Mouse (Mus musculus) heart, embryonic 15.5 days (tissue): ENCODE results near the gene B3galt1. TPM values are rescaled to one million over a fixed set of nuclear protein-coding genes. Genes with fewer than 3 reads are reported as not detected.

Experiments used
- ATAC-seq: fragments of 200-750 bp; cut with Nextera tagmentation; replicated peaks from 2 replicates; pipeline ENCODE4 v1.8.0; 2017; ENCODE audit warnings: low read depth, moderate TSS enrichment; ENCODE audit not compliant: insufficient number of reproducible peaks, insufficient read depth, low FRiP score
- H3K27ac ChIP-seq: fragments of 300-500 bp; sonication (generic); 2 replicates; pipeline ENCODE4 v1.5.1; 2015; ENCODE audit warnings: mild to moderate bottlenecking, inconsistent platforms
- H3K27me3 ChIP-seq: fragments of 300-500 bp; sonication (generic); 2 replicates; pipeline ENCODE4 v1.6.1; 2015; ENCODE audit warnings: inconsistent platforms
- H3K36me3 ChIP-seq: fragments of 300-500 bp; sonication (generic); 2 replicates; pipeline ENCODE4 v1.6.1; 2015; ENCODE audit warnings: mild to moderate bottlenecking, inconsistent platforms
- H3K4me1 ChIP-seq: fragments of 300-500 bp; sonication (generic); replicated peaks from 2 replicates; pipeline ENCODE4 v1.6.1; 2015; ENCODE audit warnings: inconsistent platforms
- H3K4me2 ChIP-seq: fragments of 300-500 bp; sonication (generic); 2 replicates; pipeline ENCODE4 v1.6.1; 2015; ENCODE audit warnings: inconsistent platforms, mild to moderate bottlenecking, moderate library complexity
- H3K4me3 ChIP-seq: fragments of 300-500 bp; sonication (generic); 2 replicates; pipeline ENCODE4 v1.5.1; 2015; ENCODE audit warnings: mild to moderate bottlenecking, inconsistent platforms
- H3K9ac ChIP-seq: fragments of 300-500 bp; sonication (generic); 2 replicates; pipeline ENCODE4 v1.6.1; 2015; ENCODE audit warnings: mild to moderate bottlenecking, inconsistent platforms
- H3K9me3 ChIP-seq: fragments of 300-500 bp; sonication (generic); replicated peaks from 2 replicates; pipeline ENCODE4 v1.6.1; 2016; ENCODE audit warnings: inconsistent platforms
- WGBS: fragments of 180-500 bp; shearing (Covaris S2); methylation state at CpG from one replicate; pipeline ENCODE4 v1.1.7; 2015; ENCODE audit warnings: mixed read lengths; 5-methylcytosine and 5-hydroxymethylcytosine counted together
- polyA plus RNA-seq: library from polyadenylated mRNA; unstranded; fragments of >200 nt; fragmentation: Nextera tagmentation; extraction: Ambion mirVana; gene quantifications from 2 replicates; pipeline ENCODE4 v1.2.1, GENCODE M21; 2015

B3galt1 gene
- polyA plus RNA-seq, 1 experiment from 2014 or later: 7.6 TPM

GRCm38 (mm10) chr2:67956182-67956581 lies 390.5 kb downstream of the B3galt1 start:
- Histone ChIP-seq H3K4me3 (no peak overlapping the region), H3K27ac (no peak overlapping the region), H3K4me1 (no peaks in the 10 kb centered on the region), H3K4me2 (no peak overlapping the region), H3K27me3 (no peaks in the 10 kb centered on the region), H3K9ac (no peak overlapping the region), H3K36me3 (no peaks in the 10 kb centered on the region), H3K9me3 (no peaks in the 10 kb centered on the region)
- no peak for ATAC-seq
- 83% methylated on average over 4 of the region's 4 CpGs for WGBS

DNA sequence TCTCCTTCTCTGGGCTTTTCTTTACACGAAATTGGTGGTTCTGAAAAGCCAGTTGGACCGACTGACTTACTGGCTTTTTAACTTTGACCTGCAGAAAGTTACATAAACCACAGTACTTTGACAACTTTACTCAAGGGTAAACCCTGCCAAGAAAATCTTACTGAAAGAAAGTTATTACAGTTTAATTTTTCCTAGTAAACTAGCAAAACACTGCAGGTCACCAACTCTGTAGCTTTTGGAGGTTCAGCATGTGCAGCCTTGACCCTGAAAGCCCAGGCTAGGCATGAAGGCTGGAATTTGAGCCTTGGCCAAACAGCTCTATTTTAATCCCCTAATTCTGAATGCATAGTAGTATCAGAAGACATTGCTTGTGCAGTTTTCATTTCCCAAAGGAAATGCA lies 391.9 kb downstream of the B3galt1 start:
- Histone ChIP-seq H3K36me3 (no peaks in the 10 kb centered on the region), H3K4me3 (no peak overlapping the region), H3K4me2 (no peak overlapping the region), H3K9me3 (no peaks in the 10 kb centered on the region), H3K9ac (no peak overlapping the region), H3K27me3 (no peaks in the 10 kb centered on the region), H3K4me1 (no peaks in the 10 kb centered on the region), H3K27ac (no peak overlapping the region)
- 60% methylated on average over 2 of the region's 2 CpGs for WGBS
- no peak for ATAC-seq

DNA sequence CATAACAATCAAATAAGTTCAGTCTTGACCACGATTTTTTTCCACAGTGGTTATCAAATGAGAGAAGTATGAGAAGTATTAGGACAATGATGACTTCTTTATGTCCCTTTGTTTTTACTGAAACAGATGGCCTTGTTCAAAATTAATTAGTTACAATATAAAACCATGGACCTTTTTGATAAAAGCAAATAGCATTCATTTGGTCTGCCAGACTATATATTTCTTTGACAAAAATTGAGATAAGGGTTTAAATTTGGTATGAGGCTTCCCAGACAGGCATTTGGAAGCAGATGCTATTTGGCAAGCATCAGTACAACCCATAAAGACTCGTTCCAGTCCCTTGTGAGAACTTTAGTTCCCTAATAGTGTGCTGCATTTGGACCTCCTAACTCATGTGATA lies 395.0 kb downstream of the B3galt1 start:
- ATAC-seq: no peak
- no peaks in the 10 kb centered on the region for H3K4me1 ChIP-seq
- no peak overlapping the region for H3K27ac ChIP-seq
- H3K9ac ChIP-seq: no peak overlapping the region
- 46% methylated on average over 2 of the region's 2 CpGs for WGBS
- no peak overlapping the region for H3K4me3 ChIP-seq
- H3K4me2 ChIP-seq: no peak overlapping the region
- no peaks in the 10 kb centered on the region for H3K27me3 ChIP-seq
- no peaks in the 10 kb centered on the region for H3K36me3 ChIP-seq
- no peaks in the 10 kb centered on the region for H3K9me3 ChIP-seq

DNA sequence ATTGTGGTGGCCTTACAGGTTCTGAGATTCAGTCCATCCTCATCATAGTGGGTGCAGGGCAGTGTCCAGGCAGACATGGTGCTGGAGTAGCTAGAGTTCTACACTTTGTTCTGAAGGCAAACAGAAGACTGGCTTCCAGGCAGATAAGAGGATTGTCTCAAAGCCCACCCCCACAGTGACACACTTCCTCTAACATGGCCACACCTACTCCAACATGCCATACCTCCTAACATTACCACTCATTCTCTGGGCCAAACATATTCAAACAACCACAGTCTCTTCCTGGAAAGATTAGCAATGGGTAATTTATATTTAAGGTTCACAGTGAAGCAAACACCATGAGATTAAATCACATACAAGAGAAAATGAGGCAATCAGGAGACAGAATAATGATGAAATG lies 403.1 kb downstream of the B3galt1 start:
- no peak for ATAC-seq
- no peaks in the 10 kb centered on the region for H3K4me1 ChIP-seq
- H3K4me2 ChIP-seq: no peak overlapping the region
- no peak overlapping the region for H3K27ac ChIP-seq
- H3K9me3 ChIP-seq: no peaks in the 10 kb centered on the region
- no peak overlapping the region for H3K4me3 ChIP-seq
- H3K27me3 ChIP-seq: no peaks in the 10 kb centered on the region
- H3K36me3 ChIP-seq: no peaks in the 10 kb centered on the region
- H3K9ac ChIP-seq: no peak overlapping the region

DNA sequence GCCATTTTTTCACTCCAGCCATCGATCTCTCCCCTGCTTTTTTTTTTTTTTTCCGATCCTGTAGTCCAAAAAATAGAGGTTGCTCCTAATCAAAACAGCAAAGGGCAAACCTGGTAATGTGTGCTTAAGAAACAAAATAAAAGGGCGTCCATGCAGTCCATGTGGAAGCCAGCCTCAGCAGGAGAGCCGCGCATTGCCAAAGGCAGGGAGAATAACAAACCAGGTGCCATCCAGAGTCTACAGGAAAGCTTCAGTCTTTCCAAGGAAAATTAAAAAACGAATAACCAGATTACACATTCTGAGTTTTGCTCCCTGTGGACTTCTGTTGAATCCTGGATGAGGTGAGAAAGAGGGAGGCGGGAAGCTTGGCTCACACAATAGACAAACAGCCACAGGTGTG lies 405.4 kb downstream of the B3galt1 start:
- Histone ChIP-seq H3K27me3 (no peaks in the 10 kb centered on the region), H3K9me3 (no peaks in the 10 kb centered on the region), H3K36me3 (no peaks in the 10 kb centered on the region), H3K9ac (no peak overlapping the region), H3K27ac (no peak overlapping the region), H3K4me3 (no peak overlapping the region), H3K4me1 (no peaks in the 10 kb centered on the region), H3K4me2 (no peak overlapping the region)
- WGBS: 73% methylated on average over 7 of the region's 7 CpGs
- no peak for ATAC-seq

- WGBS: 76% methylated on average over 6 of the region's 6 CpGs
- Histone ChIP-seq H3K36me3 (no peaks in the 10 kb centered on the region), H3K4me1 (no peaks in the 10 kb centered on the region), H3K4me3 (no peak overlapping the region), H3K27ac (no peak overlapping the region), H3K9ac (no peak overlapping the region), H3K4me2 (no peak overlapping the region), H3K27me3 (no peaks in the 10 kb centered on the region), H3K9me3 (no peaks in the 10 kb centered on the region)
- ATAC-seq: no peak
Measured at GRCm38 (mm10) chr2:67971576-67971975, 405.9 kb downstream of the B3galt1 start.

DNA sequence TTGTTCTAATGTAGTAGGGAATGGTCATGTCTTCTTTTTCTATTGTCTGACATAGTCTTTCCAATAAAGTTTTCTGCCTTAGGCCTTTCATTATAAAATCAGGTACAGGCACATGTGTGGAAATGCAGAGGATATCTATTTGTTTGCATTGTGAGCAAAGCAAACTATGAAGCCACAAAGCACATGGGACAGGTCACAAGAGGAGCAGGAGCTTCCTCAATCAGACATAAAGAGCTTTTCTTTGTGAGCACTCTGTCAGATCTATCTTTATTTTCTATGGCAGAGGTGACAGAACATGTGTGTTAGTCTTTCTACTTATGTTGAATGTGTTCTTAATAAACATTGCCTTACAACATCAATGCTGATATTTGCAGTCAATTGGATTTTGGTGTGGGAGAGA lies 410.1 kb downstream of the B3galt1 start:
- Histone ChIP-seq H3K36me3 (no peaks in the 10 kb centered on the region), H3K9ac (no peak overlapping the region), H3K4me2 (no peak overlapping the region), H3K4me1 (no peaks in the 10 kb centered on the region), H3K27me3 (no peaks in the 10 kb centered on the region), H3K9me3 (no peaks in the 10 kb centered on the region), H3K4me3 (no peak overlapping the region), H3K27ac (no peak overlapping the region)
- ATAC-seq: no peak

DNA sequence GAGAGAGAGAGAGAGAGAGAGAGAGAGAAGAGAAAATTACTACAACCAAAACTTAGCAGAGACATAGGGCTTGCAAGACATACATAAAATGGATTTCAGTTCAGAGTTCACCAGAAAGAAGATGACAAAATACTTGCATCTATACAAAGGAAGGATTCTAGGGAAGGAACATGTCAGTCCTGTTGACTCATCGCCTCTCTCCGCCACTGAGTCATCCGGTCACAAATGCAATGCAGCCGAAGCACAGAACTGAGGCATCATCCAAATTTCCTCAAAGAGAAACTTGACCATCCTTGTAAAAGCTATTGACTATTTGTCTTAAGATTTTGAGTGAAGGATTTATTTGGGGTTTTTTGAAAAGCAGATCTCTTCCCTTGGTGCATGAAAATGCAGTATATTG lies 410.8 kb downstream of the B3galt1 start:
- Histone ChIP-seq H3K36me3 (no peaks in the 10 kb centered on the region), H3K27ac (no peak overlapping the region), H3K9me3 (no peaks in the 10 kb centered on the region), H3K4me2 (no peak overlapping the region), H3K4me1 (no peaks in the 10 kb centered on the region), H3K9ac (no peak overlapping the region), H3K4me3 (no peak overlapping the region), H3K27me3 (no peaks in the 10 kb centered on the region)
- 90% methylated on average over 4 of the region's 4 CpGs for WGBS
- no peak for ATAC-seq

DNA sequence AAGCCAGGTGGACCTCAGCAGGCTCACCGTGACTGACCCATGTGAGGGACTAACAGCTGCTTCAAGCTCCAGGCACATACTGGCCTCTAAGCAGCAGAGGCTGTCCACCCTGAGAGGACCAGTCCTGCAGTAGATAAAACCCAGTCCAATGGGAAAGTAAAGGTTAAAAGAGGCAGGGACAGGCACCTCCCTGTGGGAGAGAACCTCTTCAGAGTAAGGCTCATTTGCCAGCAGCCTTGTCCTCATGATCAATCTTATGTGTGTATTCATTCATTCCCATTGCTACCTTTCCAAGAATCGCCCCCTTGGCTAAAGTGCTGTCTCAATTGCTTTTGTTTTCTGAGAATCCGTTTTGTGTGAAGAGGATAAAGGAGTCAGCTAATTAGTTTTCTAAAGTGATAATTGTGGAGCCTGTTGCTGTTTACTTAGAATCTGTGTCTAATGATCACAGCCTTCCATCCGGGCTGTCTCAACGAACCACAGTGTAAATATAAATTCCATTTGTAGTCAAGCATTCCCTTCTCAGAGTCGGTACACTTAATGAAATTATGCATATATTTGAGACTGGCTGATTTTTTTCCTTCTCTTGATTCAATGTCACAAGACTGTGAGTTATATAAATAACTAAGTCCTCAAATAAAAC lies 412.1 kb downstream of the B3galt1 start:
- H3K27ac ChIP-seq: no peak overlapping the region
- no peak for ATAC-seq
- no peak overlapping the region for H3K9ac ChIP-seq
- H3K4me1 ChIP-seq: no peaks in the 10 kb centered on the region
- H3K9me3 ChIP-seq: no peaks in the 10 kb centered on the region
- H3K4me2 ChIP-seq: no peak overlapping the region
- H3K4me3 ChIP-seq: no peak overlapping the region
- 72% methylated on average over 6 of the region's 6 CpGs for whole genome bisulfite sequencing
- no peaks in the 10 kb centered on the region for H3K36me3 ChIP-seq
- no peaks in the 10 kb centered on the region for H3K27me3 ChIP-seq

DNA sequence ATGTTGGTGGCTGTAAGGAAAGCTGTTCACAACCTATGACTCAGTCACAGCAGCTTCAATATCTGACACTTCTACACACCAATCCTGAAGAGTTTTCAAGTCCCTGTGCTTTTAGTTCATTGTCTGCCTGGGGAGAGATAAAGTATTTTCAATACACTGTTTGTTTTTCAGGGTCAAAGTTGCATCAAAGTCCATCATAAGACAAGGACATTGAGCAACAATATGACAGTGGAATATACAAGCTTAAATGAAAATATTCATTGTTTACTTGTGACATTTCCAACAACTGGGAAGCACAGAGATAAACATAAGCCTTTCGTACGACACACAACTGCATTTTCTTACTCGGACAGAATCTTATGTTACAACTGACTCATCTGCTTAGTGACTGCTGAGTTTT lies 417.9 kb downstream of the B3galt1 start:
- ATAC-seq: no peak
- no peak overlapping the region for H3K27ac ChIP-seq
- H3K27me3 ChIP-seq: no peaks in the 10 kb centered on the region
- H3K4me3 ChIP-seq: no peak overlapping the region
- H3K36me3 ChIP-seq: no peaks in the 10 kb centered on the region
- H3K4me2 ChIP-seq: no peak overlapping the region
- WGBS: 83% methylated on average over 3 of the region's 3 CpGs
- H3K9ac ChIP-seq: no peak overlapping the region
- no peaks in the 10 kb centered on the region for H3K4me1 ChIP-seq
- no peaks in the 10 kb centered on the region for H3K9me3 ChIP-seq

GRCm38 (mm10) chr2:67985133-67985532 lies 419.5 kb downstream of the B3galt1 start:
- Histone ChIP-seq H3K27me3 (no peaks in the 10 kb centered on the region), H3K9ac (no peak overlapping the region), H3K27ac (no peak overlapping the region), H3K9me3 (no peaks in the 10 kb centered on the region), H3K36me3 (no peaks in the 10 kb centered on the region), H3K4me1 (no peaks in the 10 kb centered on the region), H3K4me2 (no peak overlapping the region), H3K4me3 (no peak overlapping the region)
- ATAC-seq: no peak
- WGBS: 67% methylated on average over 3 of the region's 3 CpGs

GRCm38 (mm10) chr2:67993421-67993820 lies 427.8 kb downstream of the B3galt1 start:
- Histone ChIP-seq H3K9ac (no peak overlapping the region), H3K4me1 (no peaks in the 10 kb centered on the region), H3K36me3 (no peaks in the 10 kb centered on the region), H3K4me2 (no peak overlapping the region), H3K4me3 (no peak overlapping the region), H3K27me3 (no peaks in the 10 kb centered on the region), H3K27ac (no peak overlapping the region), H3K9me3 (no peaks in the 10 kb centered on the region)
- WGBS: 89% methylated on average over 1 of the region's 1 CpGs
- no peak for ATAC-seq
